Mouse (Mus musculus) heart, postnatal 0 days (tissue): ENCODE data around the gene Cdc45. TPM values are rescaled to one million over a fixed set of nuclear protein-coding genes. Genes with fewer than 3 reads are reported as not detected.

ENCODE experiments used
- ATAC-seq: fragments of 200-750 bp; cut with Nextera tagmentation; 2 replicates; pipeline ENCODE4 v1.8.0; 2017; ENCODE audit warnings: low read depth, moderate number of reproducible peaks, moderate library complexity; ENCODE audit not compliant: insufficient read depth
- DNase-seq: peaks from one replicate; pipeline ENCODE4 v3.0.0-alpha.2; 2016; ENCODE audit warnings: low spot score
- H3K27ac ChIP-seq: fragments of 300-500 bp; sonication (generic); 2 replicates; pipeline ENCODE4 v1.5.1; 2014; ENCODE audit warnings: low read depth, mild to moderate bottlenecking
- H3K27me3 ChIP-seq: fragments of 300-500 bp; sonication (generic); 2 replicates; pipeline ENCODE4 v1.6.1; 2014; ENCODE audit warnings: low read length, mixed read lengths; ENCODE audit not compliant: control insufficient read depth, insufficient read depth
- H3K36me3 ChIP-seq: fragments of 300-500 bp; sonication (generic); replicated peaks from 2 replicates; pipeline ENCODE4 v1.6.1; 2014; ENCODE audit warnings: low read length, mixed read lengths; ENCODE audit not compliant: control insufficient read depth, insufficient read depth
- H3K4me1 ChIP-seq: fragments of 300-500 bp; sonication (generic); 2 replicates; pipeline ENCODE4 v1.6.1; 2014; ENCODE audit warnings: antibody characterized with exemption; ENCODE audit not compliant: control insufficient read depth, insufficient read depth
- H3K4me2 ChIP-seq: fragments of 300-500 bp; sonication (generic); 2 replicates; pipeline ENCODE4 v1.6.1; 2014; ENCODE audit warnings: low read depth, mild to moderate bottlenecking, low read length, moderate library complexity
- H3K4me3 ChIP-seq: fragments of 300-500 bp; sonication (generic); 2 replicates; pipeline ENCODE4 v1.5.1; 2014; ENCODE audit warnings: low read depth, low read length
- H3K9ac ChIP-seq: fragments of 300-500 bp; sonication (generic); replicated peaks from 2 replicates; pipeline ENCODE4 v1.6.1; 2014; ENCODE audit warnings: low read depth, low read length, mixed read lengths
- H3K9me3 ChIP-seq: fragments of 300-500 bp; sonication (generic); replicated peaks from 2 replicates; pipeline ENCODE4 v1.6.1; 2016; ENCODE audit warnings: low read length; ENCODE audit not compliant: control insufficient read depth
- CTCF ChIP-seq: IDR thresholded peaks from 2 replicates; pipeline ENCODE4 v1.5.1; 2016; ENCODE audit warnings: antibody characterized with exemption, control low read depth, low read depth
- EP300 ChIP-seq: IDR thresholded peaks from 2 replicates; pipeline ENCODE4 v1.6.1; 2016; ENCODE audit warnings: antibody characterized with exemption, low read depth
- WGBS: fragments of 180-500 bp; shearing (Covaris S2); extraction: QIAGEN DNeasy Blood & Tissue Kit; methylation state at CpG from one replicate; pipeline ENCODE4 v1.1.7; 2014; 5-methylcytosine and 5-hydroxymethylcytosine counted together
- polyA plus RNA-seq: library from polyadenylated mRNA; unstranded; fragments of >200 nt; fragmentation: Nextera tagmentation; extraction: Ambion mirVana; gene quantifications from 2 replicates; pipeline ENCODE4 v1.2.1, GENCODE M21; 2015
- total RNA-seq: library from RNA; depleted of rRNA; stranded (reverse); fragments of >200 nt; gene quantifications from 2 replicates; pipeline ENCODE4 v1.2.3, GENCODE M21; 2014; ENCODE audit warnings: low replicate concordance

Gene Cdc45
- total and polyA plus RNA-seq, 2 experiments from 2014 or later: 10.3 to 16.3 TPM

DNA sequence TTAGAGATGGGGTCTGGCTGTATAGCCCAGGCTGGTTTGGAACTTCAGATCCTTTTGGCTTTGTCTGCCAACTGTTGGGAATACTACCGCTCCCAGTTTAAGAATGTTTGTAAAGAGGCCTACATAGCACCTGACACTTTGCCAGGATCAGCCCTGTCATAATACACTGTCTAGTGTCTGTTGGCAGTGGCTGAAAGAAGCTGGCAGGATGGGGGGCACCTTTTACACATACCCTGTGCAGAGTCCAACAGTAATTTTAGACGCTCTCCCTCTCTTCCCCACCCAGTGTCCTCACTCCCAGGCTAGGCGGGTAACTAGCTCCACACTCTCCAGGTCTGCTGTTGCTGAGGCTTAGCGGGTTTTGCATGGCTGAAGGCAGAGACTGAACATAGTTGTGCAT, 26.6 kb upstream of the Cdc45 start:
- H3K9ac ChIP-seq: no peak overlapping the region
- no peak overlapping the region for H3K4me3 ChIP-seq
- peaks cover 20% of the 10 kb centered on the region for H3K36me3 ChIP-seq
- no peak for TF ChIP-seq CTCF
- no peak for TF ChIP-seq EP300
- H3K27ac ChIP-seq: no peak overlapping the region
- ATAC-seq (no peak), DNase-seq (no peak)
- WGBS: 83% methylated on average over 4 of the region's 4 CpGs
- no peak overlapping the region for H3K4me2 ChIP-seq
- H3K4me1 ChIP-seq: peaks cover 4% of the 10 kb centered on the region; the same call in 1 of the 2 replicates
- H3K9me3 ChIP-seq: no peaks in the 10 kb centered on the region
- H3K27me3 ChIP-seq: no peaks in the 10 kb centered on the region

DNA sequence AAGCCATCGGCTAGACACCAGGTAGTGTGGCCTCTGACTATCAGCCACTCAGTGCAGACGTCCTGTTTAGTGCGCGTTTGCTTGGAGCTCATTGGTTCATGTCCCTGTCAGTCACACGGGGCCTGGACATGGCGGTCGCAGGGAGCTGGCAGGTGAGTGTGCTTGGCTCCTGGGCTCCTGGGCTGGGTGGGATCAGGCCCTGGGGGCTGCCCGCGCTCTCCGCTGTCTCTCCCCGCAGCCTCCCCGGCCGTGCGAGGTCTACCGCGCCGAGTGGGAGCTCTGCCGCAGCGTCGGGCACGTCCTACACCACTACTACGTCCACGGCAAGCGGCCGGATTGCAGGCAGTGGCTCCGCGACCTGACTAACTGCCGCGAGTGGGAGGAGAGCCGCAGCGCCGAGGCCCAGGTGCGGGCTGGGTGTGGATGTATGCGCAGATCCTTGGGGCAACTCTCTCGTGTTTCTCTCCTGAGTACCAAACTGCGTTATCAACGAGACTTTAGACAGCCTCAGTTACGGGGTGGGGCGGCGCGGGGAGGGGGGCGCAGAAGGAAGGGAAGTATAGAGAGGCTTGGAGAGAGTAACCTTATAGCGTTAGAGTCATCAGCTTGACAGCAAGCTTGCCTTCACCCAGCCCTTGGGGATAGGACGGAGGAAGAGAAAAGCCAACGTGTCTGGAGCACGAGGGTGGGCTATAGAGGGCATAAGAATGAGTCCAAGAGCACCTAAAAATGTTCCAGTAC, 24.9 kb upstream of the Cdc45 start, which contains the start of the genes 2510002D24Rik and Gm28539:
Gene 2510002D24Rik (plus strand): TSS at position 111 of the 741 bp plus-strand sequence.
Gene Gm28539 (plus strand): TSS at position 117 of the 741 bp plus-strand sequence.
- ATAC-seq (peak; percentile 97), DNase-seq (peak; percentile 88)
- Histone ChIP-seq H3K4me2 (peak within 1 kb of the TSS; percentile 75), H3K4me3 (peak within 1 kb of the TSS; percentile 95), H3K9ac (peak within 1 kb of the TSS; percentile 81), H3K27ac (peak within 1 kb of the TSS; percentile 47; the same call in 1 of the 2 replicates), H3K4me1 (peaks cover 4% of the 10 kb centered on the region; the same call in 1 of the 2 replicates), H3K9me3 (no peaks in the 10 kb centered on the region), H3K36me3 (peaks cover 36% of the 10 kb centered on the region), H3K27me3 (no peaks in the 10 kb centered on the region)
- WGBS: under 1% methylated on average over 45 of the region's 46 CpGs
- TF ChIP-seq CTCF (no peak; the same call in 1 of the 2 replicates), EP300 (no peak)

DNA sequence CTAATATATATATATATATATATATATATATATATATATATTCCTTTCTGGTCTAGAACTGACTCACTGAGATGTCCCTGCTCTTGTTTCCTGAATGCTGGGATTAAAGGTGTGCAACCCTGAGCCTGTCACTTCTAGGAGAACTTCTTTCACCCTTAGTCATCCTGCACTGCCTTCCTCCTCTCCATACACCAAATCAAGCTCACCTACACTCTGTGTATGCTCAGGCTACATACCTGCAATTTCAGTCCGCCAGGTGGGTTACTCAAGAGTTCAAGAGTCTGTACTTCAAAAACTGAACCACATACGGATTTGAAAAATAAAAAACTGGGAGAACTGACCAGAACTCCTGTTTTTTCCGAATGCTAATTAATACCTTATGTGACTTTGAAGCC, 24.3 kb upstream of the Cdc45 start:
- DNase-seq (no peak), ATAC-seq (no peak)
- Histone ChIP-seq H3K4me2 (peak overlapping the region; percentile 75), H3K27ac (no peak overlapping the region), H3K4me3 (peak overlapping the region; percentile 95), H3K9me3 (no peaks in the 10 kb centered on the region), H3K4me1 (peaks cover 4% of the 10 kb centered on the region; the same call in 1 of the 2 replicates), H3K27me3 (no peaks in the 10 kb centered on the region), H3K36me3 (peaks cover 39% of the 10 kb centered on the region), H3K9ac (no peak overlapping the region)
- 31% methylated on average over 3 of the region's 3 CpGs for WGBS
- TF ChIP-seq EP300: no peak
- no peak for TF ChIP-seq CTCF

DNA sequence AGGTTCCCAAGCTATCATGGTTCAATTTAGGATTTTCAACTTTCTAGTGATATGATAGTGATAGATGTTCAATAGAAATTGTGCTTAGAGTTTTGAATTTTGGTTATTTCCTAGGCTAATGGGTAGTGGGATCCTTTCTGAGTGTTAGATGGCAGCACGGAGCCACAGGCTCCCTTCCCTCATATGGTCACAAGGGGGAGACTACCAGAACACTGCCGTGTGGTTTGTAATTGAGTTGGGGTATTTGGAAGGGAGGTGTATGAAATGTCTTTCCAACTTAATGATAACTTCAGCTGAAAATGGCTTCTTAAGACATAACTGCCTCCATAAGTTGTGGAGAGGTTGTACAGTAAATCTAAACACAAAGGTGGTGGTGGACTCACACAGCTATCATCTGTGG, 21.7 kb upstream of the Cdc45 start:
- no peak for ATAC-seq
- peaks cover 52% of the 10 kb centered on the region for H3K36me3 ChIP-seq

DNA sequence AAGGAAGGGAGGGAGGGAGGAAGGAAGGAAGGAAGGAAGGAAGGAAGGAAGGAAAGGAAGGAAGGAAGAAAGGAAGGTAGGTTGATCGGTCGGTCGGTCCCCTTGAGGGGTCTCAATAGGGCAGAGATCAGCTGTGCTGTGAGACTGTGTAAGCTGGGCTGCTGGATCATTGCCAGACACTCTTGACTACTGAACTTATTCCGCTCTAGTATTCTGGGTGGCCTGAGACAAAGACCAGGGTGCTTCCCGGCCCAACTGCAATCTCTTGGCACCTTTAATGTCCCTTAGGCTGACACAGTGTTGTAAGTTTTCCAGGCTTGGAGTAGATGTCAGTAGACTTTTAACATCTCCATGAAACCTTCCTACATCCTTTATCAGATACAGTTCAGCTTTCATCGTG, 17.3 kb upstream of the Cdc45 start:
- Histone ChIP-seq H3K27me3 (no peaks in the 10 kb centered on the region), H3K9me3 (no peaks in the 10 kb centered on the region), H3K4me1 (no peaks in the 10 kb centered on the region), H3K27ac (no peak overlapping the region), H3K9ac (no peak overlapping the region), H3K4me2 (no peak overlapping the region), H3K4me3 (no peak overlapping the region), H3K36me3 (peaks cover 85% of the 10 kb centered on the region)
- 46% methylated on average over 6 of the region's 6 CpGs for WGBS
- DNase-seq (no peak), ATAC-seq (no peak)
- TF ChIP-seq CTCF (no peak), EP300 (no peak)

More for the DNA sequence above, 21.7 kb upstream of the Cdc45 start:
- peaks cover 4% of the 10 kb centered on the region; the same call in 1 of the 2 replicates for H3K4me1 ChIP-seq
- DNase-seq: no peak
- H3K4me3 ChIP-seq: no peak overlapping the region
- peak; percentile 10; the same call in 1 of the 2 replicates for TF ChIP-seq CTCF
- TF ChIP-seq EP300: no peak
- no peak overlapping the region for H3K9ac ChIP-seq
- WGBS: 69% methylated on average over 2 of the region's 2 CpGs
- H3K27ac ChIP-seq: no peak overlapping the region
- no peaks in the 10 kb centered on the region for H3K9me3 ChIP-seq
- H3K27me3 ChIP-seq: no peaks in the 10 kb centered on the region
- H3K4me2 ChIP-seq: no peak overlapping the region
